Comparison of ENCODE assay signal across 25 mouse cellular contexts in the genomic region with DNA sequence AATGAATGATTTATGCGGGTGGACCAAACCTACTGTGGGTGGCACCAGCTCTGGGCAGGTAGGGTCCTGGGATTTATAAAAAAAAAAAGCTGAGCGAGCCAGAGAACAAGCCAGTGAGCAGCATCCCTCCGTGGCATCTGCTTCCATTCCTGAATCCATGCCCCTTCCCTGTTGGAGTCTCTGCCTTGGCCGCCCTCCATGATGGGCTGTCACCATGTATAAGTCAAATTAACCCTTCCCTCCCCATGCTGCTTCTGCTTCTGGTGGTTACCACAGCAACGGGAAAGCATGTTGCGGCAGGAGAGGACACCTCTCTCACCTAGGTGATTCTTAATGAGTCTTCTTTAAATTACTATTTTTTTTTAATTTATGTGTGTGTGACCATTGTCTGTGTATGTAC.
"Had no signal": no experiment of that assay in that cellular context is flagged by ENCODE, and none has a peak within 500 bp of the region (broad histone marks: within the 10 kb centered on the region; RNA-seq: fewer than 3 reads in every experiment).

No protein-coding gene starts in this region.

- H3K27me3 ChIP-seq: heart, embryonic 15.5 days; hindbrain, embryonic 15.5 days had no signal

- H3K9ac ChIP-seq: heart, embryonic 13.5 days; heart, embryonic 15.5 days; hindbrain, embryonic 13.5 days; hindbrain, embryonic 15.5 days; kidney, embryonic 15.5 days; limb, embryonic 13.5 days; limb, embryonic 15.5 days had no signal

- H3K4me1 ChIP-seq: heart, embryonic 13.5 days; heart, embryonic 15.5 days; limb, embryonic 13.5 days; limb, embryonic 15.5 days had no signal

- H3K36me3 ChIP-seq: heart, embryonic 13.5 days; heart, embryonic 15.5 days; hindbrain, embryonic 13.5 days; hindbrain, embryonic 15.5 days; kidney, embryonic 15.5 days; limb, embryonic 13.5 days; limb, embryonic 15.5 days had no signal

- H3K4me2 ChIP-seq: heart, embryonic 11.5 days; heart, embryonic 13.5 days; heart, embryonic 15.5 days; hindbrain, embryonic 13.5 days; hindbrain, embryonic 15.5 days; kidney, embryonic 15.5 days; limb, embryonic 13.5 days; limb, embryonic 15.5 days had no signal

- ATAC-seq: hindbrain, postnatal 0 days; intestine, embryonic 16.5 days had no signal

- H3K27ac ChIP-seq: heart, adult 2 months; heart, embryonic 13.5 days; heart, embryonic 15.5 days; hindbrain, embryonic 13.5 days; hindbrain, embryonic 15.5 days; hindbrain, postnatal 0 days; kidney, embryonic 15.5 days; kidney, postnatal 0 days; left cerebral cortex, adult 2 months; limb, embryonic 13.5 days; limb, embryonic 15.5 days had no signal

- H3K4me3 ChIP-seq: heart, adult 2 months; heart, embryonic 13.5 days; heart, embryonic 15.5 days; hindbrain, embryonic 13.5 days; hindbrain, embryonic 15.5 days; kidney, embryonic 15.5 days; left cerebral cortex, adult 2 months; limb, embryonic 13.5 days; limb, embryonic 15.5 days had no signal

- H3K9me3 ChIP-seq: heart, embryonic 13.5 days; heart, embryonic 15.5 days; hindbrain, embryonic 13.5 days; hindbrain, embryonic 15.5 days; kidney, embryonic 15.5 days; limb, embryonic 13.5 days; limb, embryonic 15.5 days had no signal

- DNase-seq: gastrocnemius, postnatal 14 days; gastrocnemius, postnatal 36 days; heart, adult 11 months; heart, adult 2 months; heart, postnatal 14 days; heart, postnatal 36 days; kidney, adult 11 months; kidney, adult 2 months; kidney, adult 9 months; kidney, postnatal 14 days; kidney, postnatal 36 days; layer of hippocampus, adult 9-11 months; layer of hippocampus, postnatal 36 days had no signal
